Mouse (Mus musculus) kidney, embryonic 14.5 days (tissue): Measurements from ENCODE around the gene Vamp1. TPM values are rescaled to one million over a fixed set of nuclear protein-coding genes. Genes with fewer than 3 reads are reported as not detected.

Source experiments
- ATAC-seq: fragments of 200-750 bp; cut with Nextera tagmentation; 2 replicates; pipeline ENCODE4 v1.8.0; 2017; ENCODE audit warnings: moderate number of reproducible peaks, mild to moderate bottlenecking, moderate TSS enrichment, moderate library complexity; ENCODE audit not compliant: low FRiP score, low TSS enrichment
- H3K27ac ChIP-seq: fragments of 300-500 bp; sonication (generic); 2 replicates; pipeline ENCODE4 v1.5.1; 2014; ENCODE audit warnings: low read depth, mild to moderate bottlenecking, low read length, moderate library complexity, mixed read lengths
- H3K27me3 ChIP-seq: fragments of 300-500 bp; sonication (generic); 2 replicates; pipeline ENCODE4 v1.6.1; 2014; ENCODE audit warnings: mild to moderate bottlenecking, low read length; ENCODE audit not compliant: control insufficient read depth, insufficient read depth
- H3K36me3 ChIP-seq: fragments of 300-500 bp; sonication (generic); 2 replicates; pipeline ENCODE4 v1.6.1; 2014; ENCODE audit warnings: low read length, mixed read lengths; ENCODE audit not compliant: control insufficient read depth, insufficient read depth
- H3K4me1 ChIP-seq: fragments of 300-500 bp; sonication (generic); 2 replicates; pipeline ENCODE4 v1.6.1; 2014; ENCODE audit warnings: low read length, mixed read lengths; ENCODE audit not compliant: control insufficient read depth, insufficient read depth
- H3K4me2 ChIP-seq: fragments of 300-500 bp; sonication (generic); replicated peaks from 2 replicates; pipeline ENCODE4 v1.6.1; 2014; ENCODE audit warnings: low read depth, mild to moderate bottlenecking, low read length
- H3K4me3 ChIP-seq: fragments of 300-500 bp; sonication (generic); 2 replicates; pipeline ENCODE4 v1.5.1; 2014; ENCODE audit warnings: mild to moderate bottlenecking, low read length
- H3K9ac ChIP-seq: fragments of 300-500 bp; sonication (generic); 2 replicates; pipeline ENCODE4 v1.6.1; 2014; ENCODE audit warnings: low read depth, mild to moderate bottlenecking, low read length, moderate library complexity
- H3K9me3 ChIP-seq: fragments of 300-500 bp; sonication (generic); 2 replicates; pipeline ENCODE4 v1.6.1; 2016; ENCODE audit warnings: low read length; ENCODE audit not compliant: control insufficient read depth
- WGBS: fragments of 180-500 bp; shearing (Covaris S2); extraction: QIAGEN DNeasy Blood & Tissue Kit; methylation state at CpG from one replicate; pipeline ENCODE4 v1.1.7; 2014; 5-methylcytosine and 5-hydroxymethylcytosine counted together
- polyA plus RNA-seq: library from polyadenylated mRNA; unstranded; fragments of >200 nt; fragmentation: Nextera tagmentation; extraction: Ambion mirVana; gene quantifications from 2 replicates; pipeline ENCODE4 v1.2.1, GENCODE M21; 2014

Gene Vamp1
- polyA plus RNA-seq, 1 experiment from 2014 or later = 2.0 TPM

GRCm38 (mm10) chr6:125196301-125196700, 19.1 kb upstream of the Vamp1 start:
- Histone ChIP-seq H3K27me3 (no peaks in the 10 kb centered on the region), H3K4me1 (no peaks in the 10 kb centered on the region), H3K27ac (no peak overlapping the region), H3K9ac (no peak overlapping the region), H3K4me2 (no peak overlapping the region), H3K9me3 (no peaks in the 10 kb centered on the region), H3K4me3 (no peak overlapping the region), H3K36me3 (peaks cover 19% of the 10 kb centered on the region)
- 63% methylated on average over 3 of the region's 3 CpGs for WGBS
- ATAC-seq = no peak

- 90% methylated on average over 5 of the region's 5 CpGs for WGBS
- no peaks in the 10 kb centered on the region for H3K4me1 ChIP-seq
- no peaks in the 10 kb centered on the region for H3K27me3 ChIP-seq
- no peak for ATAC-seq
- peaks cover 19% of the 10 kb centered on the region for H3K36me3 ChIP-seq
- H3K4me3 ChIP-seq = no peak overlapping the region
- H3K9me3 ChIP-seq = no peaks in the 10 kb centered on the region
- no peak overlapping the region for H3K27ac ChIP-seq
- no peak overlapping the region for H3K9ac ChIP-seq
- no peak overlapping the region for H3K4me2 ChIP-seq
These were observed 18.2 kb upstream of the Vamp1 start for GRCm38 (mm10) chr6:125197166-125197565.

- Histone ChIP-seq H3K9me3 (no peaks in the 10 kb centered on the region), H3K4me1 (no peaks in the 10 kb centered on the region), H3K36me3 (no peaks in the 10 kb centered on the region), H3K27ac (no peak overlapping the region), H3K27me3 (peaks cover 10% of the 10 kb centered on the region), H3K4me3 (no peak overlapping the region), H3K9ac (no peak overlapping the region), H3K4me2 (no peak overlapping the region)
- WGBS = 74% methylated on average over 1 of the region's 1 CpGs
- ATAC-seq = no peak
These were observed 4.9 kb upstream of the Vamp1 start for GRCm38 (mm10) chr6:125210436-125210835.

- Histone ChIP-seq H3K4me3 (no peak overlapping the region), H3K27ac (no peak overlapping the region), H3K36me3 (no peaks in the 10 kb centered on the region), H3K4me2 (no peak overlapping the region), H3K9me3 (no peaks in the 10 kb centered on the region), H3K9ac (no peak overlapping the region), H3K27me3 (peaks cover 10% of the 10 kb centered on the region), H3K4me1 (no peaks in the 10 kb centered on the region)
- WGBS = 32% methylated on average over 2 of the region's 2 CpGs
- no peak for ATAC-seq
These were observed 2.7 kb upstream of the Vamp1 start for GRCm38 (mm10) chr6:125212621-125213020.

GRCm38 (mm10) chr6:125213129-125213528, 2.2 kb upstream of the Vamp1 start:
- Histone ChIP-seq H3K36me3 (no peaks in the 10 kb centered on the region), H3K27me3 (peaks cover 10% of the 10 kb centered on the region), H3K9ac (no peak overlapping the region), H3K4me3 (no peak overlapping the region), H3K27ac (no peak overlapping the region), H3K4me1 (no peaks in the 10 kb centered on the region), H3K4me2 (no peak overlapping the region), H3K9me3 (no peaks in the 10 kb centered on the region)
- WGBS = 75% methylated on average over 6 of the region's 6 CpGs
- ATAC-seq = no peak

- Histone ChIP-seq H3K9me3 (no peaks in the 10 kb centered on the region), H3K9ac (no peak overlapping the region), H3K27me3 (peaks cover 10% of the 10 kb centered on the region), H3K4me2 (no peak overlapping the region), H3K36me3 (no peaks in the 10 kb centered on the region), H3K4me1 (no peaks in the 10 kb centered on the region), H3K4me3 (no peak overlapping the region), H3K27ac (no peak overlapping the region)
- ATAC-seq = no peak
- WGBS = 79% methylated on average over 6 of the region's 6 CpGs
These were observed 1.6 kb upstream of the Vamp1 start for GRCm38 (mm10) chr6:125213715-125214114.

- Histone ChIP-seq H3K4me2 (no peak overlapping the region), H3K36me3 (no peaks in the 10 kb centered on the region), H3K27ac (no peak overlapping the region), H3K9me3 (no peaks in the 10 kb centered on the region), H3K27me3 (peaks cover 10% of the 10 kb centered on the region), H3K4me3 (no peak overlapping the region), H3K4me1 (no peaks in the 10 kb centered on the region), H3K9ac (no peak overlapping the region)
- WGBS = 74% methylated on average over 2 of the region's 2 CpGs
- no peak for ATAC-seq
These were observed 1.5 kb downstream of the Vamp1 start for GRCm38 (mm10) chr6:125216898-125217297.

- no peak overlapping the region for H3K9ac ChIP-seq
- H3K27me3 ChIP-seq = peaks cover 10% of the 10 kb centered on the region
- no peaks in the 10 kb centered on the region for H3K36me3 ChIP-seq
- no peak overlapping the region for H3K4me2 ChIP-seq
- 89% methylated on average over 11 of the region's 11 CpGs for WGBS
- no peaks in the 10 kb centered on the region for H3K4me1 ChIP-seq
- H3K9me3 ChIP-seq = no peaks in the 10 kb centered on the region
- no peak overlapping the region for H3K27ac ChIP-seq
- no peak overlapping the region for H3K4me3 ChIP-seq
- no peak for ATAC-seq
These were observed 2.5 kb downstream of the Vamp1 start for GRCm38 (mm10) chr6:125217899-125218298.

- no peaks in the 10 kb centered on the region for H3K4me1 ChIP-seq
These were observed 3.6 kb downstream of the Vamp1 start for GRCm38 (mm10) chr6:125218963-125219362.

More at GRCm38 (mm10) chr6:125218963-125219362, 3.6 kb downstream of the Vamp1 start:
- Histone ChIP-seq H3K36me3 (no peaks in the 10 kb centered on the region), H3K4me2 (no peak overlapping the region), H3K27me3 (peaks cover 2% of the 10 kb centered on the region), H3K9me3 (no peaks in the 10 kb centered on the region), H3K27ac (no peak overlapping the region), H3K9ac (no peak overlapping the region), H3K4me3 (no peak overlapping the region)
- no peak for ATAC-seq
- 72% methylated on average over 4 of the region's 4 CpGs for WGBS
